Mouse (Mus musculus) midbrain, embryonic 12.5 days (tissue): ENCODE measurements around the gene Xdh. TPM values are rescaled to one million over a fixed set of nuclear protein-coding genes. Genes with fewer than 3 reads are reported as not detected.
A peak's percentile ranks its signal among the peaks of the same experiment; 100 is the strongest.

Experiments
- ATAC-seq: fragments of 200-750 bp; cut with Nextera tagmentation; 2 replicates; pipeline ENCODE4 v1.8.0; 2017; ENCODE audit warnings: low read depth, moderate TSS enrichment, moderate library complexity; ENCODE audit not compliant: low FRiP score
- H3K27ac ChIP-seq: fragments of 300-500 bp; sonication (generic); replicated peaks from 2 replicates; pipeline ENCODE4 v1.5.1; 2016; ENCODE audit warnings: mild to moderate bottlenecking
- H3K27me3 ChIP-seq: fragments of 300-500 bp; sonication (generic); 2 replicates; pipeline ENCODE4 v1.6.1; 2016; ENCODE audit warnings: mild to moderate bottlenecking
- H3K36me3 ChIP-seq: fragments of 300-500 bp; sonication (generic); 2 replicates; pipeline ENCODE4 v1.6.1; 2016
- H3K4me1 ChIP-seq: fragments of 300-500 bp; sonication (generic); 2 replicates; pipeline ENCODE4 v1.6.1; 2016
- H3K4me2 ChIP-seq: fragments of 300-500 bp; sonication (generic); replicated peaks from 2 replicates; pipeline ENCODE4 v1.6.1; 2016; ENCODE audit warnings: mild to moderate bottlenecking, moderate library complexity
- H3K4me3 ChIP-seq: fragments of 300-500 bp; sonication (generic); 2 replicates; pipeline ENCODE4 v1.5.1; 2016; ENCODE audit warnings: mild to moderate bottlenecking
- H3K9ac ChIP-seq: fragments of 300-500 bp; sonication (generic); replicated peaks from 2 replicates; pipeline ENCODE4 v1.6.1; 2016; ENCODE audit warnings: mild to moderate bottlenecking, moderate library complexity
- H3K9me3 ChIP-seq: fragments of 300-500 bp; sonication (generic); 2 replicates; pipeline ENCODE4 v1.6.1; 2016; ENCODE audit warnings: mild to moderate bottlenecking
- WGBS: fragments of 180-500 bp; shearing (Covaris S2); methylation state at CpG from one replicate; pipeline ENCODE4 v1.1.7; 2016; 5-methylcytosine and 5-hydroxymethylcytosine counted together
- polyA plus RNA-seq: library from polyadenylated mRNA; unstranded; fragments of >200 nt; fragmentation: Nextera tagmentation; extraction: Ambion mirVana; gene quantifications from 2 replicates; pipeline ENCODE4 v1.2.1, GENCODE M21; 2016

Xdh gene
- polyA plus RNA-seq, 1 experiment from 2014 or later: 0.19 TPM

- H3K27ac ChIP-seq: no peak overlapping the region
- no peaks in the 10 kb centered on the region for H3K36me3 ChIP-seq
- no peak overlapping the region for H3K4me2 ChIP-seq
- no peaks in the 10 kb centered on the region for H3K27me3 ChIP-seq
- no peak overlapping the region for H3K4me3 ChIP-seq
- no peaks in the 10 kb centered on the region for H3K4me1 ChIP-seq
- ATAC-seq: no peak
- H3K9me3 ChIP-seq: no peaks in the 10 kb centered on the region
- WGBS: 88% methylated on average over 5 of the region's 5 CpGs
- no peak overlapping the region for H3K9ac ChIP-seq
Measured at GRCm38 (mm10) chr17:73894399-73894798, 55.6 kb downstream of the Xdh start.

GRCm38 (mm10) chr17:73893822-73894221 is 56.2 kb downstream of the Xdh start:
- Histone ChIP-seq H3K9ac (no peak overlapping the region), H3K36me3 (no peaks in the 10 kb centered on the region), H3K27ac (no peak overlapping the region), H3K27me3 (no peaks in the 10 kb centered on the region), H3K4me3 (no peak overlapping the region), H3K4me1 (no peaks in the 10 kb centered on the region), H3K9me3 (no peaks in the 10 kb centered on the region), H3K4me2 (no peak overlapping the region)
- WGBS: 87% methylated on average over 4 of the region's 4 CpGs
- no peak for ATAC-seq

- H3K27me3 ChIP-seq: no peaks in the 10 kb centered on the region
- WGBS: 89% methylated on average over 10 of the region's 10 CpGs
- no peak overlapping the region for H3K4me2 ChIP-seq
- no peak overlapping the region for H3K27ac ChIP-seq
- no peaks in the 10 kb centered on the region for H3K4me1 ChIP-seq
- no peaks in the 10 kb centered on the region for H3K36me3 ChIP-seq
- H3K9ac ChIP-seq: no peak overlapping the region
- no peak for ATAC-seq
- H3K4me3 ChIP-seq: no peak overlapping the region
- no peaks in the 10 kb centered on the region for H3K9me3 ChIP-seq
Measured at GRCm38 (mm10) chr17:73893207-73893606, 56.8 kb downstream of the Xdh start.

- no peaks in the 10 kb centered on the region for H3K27me3 ChIP-seq
- no peaks in the 10 kb centered on the region for H3K36me3 ChIP-seq
- no peak overlapping the region for H3K4me3 ChIP-seq
- no peaks in the 10 kb centered on the region for H3K9me3 ChIP-seq
- no peaks in the 10 kb centered on the region for H3K4me1 ChIP-seq
- no peak for ATAC-seq
- 77% methylated on average over 1 of the region's 1 CpGs for WGBS
- H3K9ac ChIP-seq: no peak overlapping the region
- no peak overlapping the region for H3K4me2 ChIP-seq
- H3K27ac ChIP-seq: no peak overlapping the region
Measured at GRCm38 (mm10) chr17:73891590-73891989, 58.4 kb downstream of the Xdh start.

GRCm38 (mm10) chr17:73886071-73886785 is 63.8 kb downstream of the Xdh start:
- WGBS: 92% methylated on average over 25 of the region's 25 CpGs
- H3K27ac ChIP-seq: no peak overlapping the region
- H3K4me2 ChIP-seq: no peak overlapping the region
- ATAC-seq: no peak
- no peaks in the 10 kb centered on the region for H3K4me1 ChIP-seq
- H3K4me3 ChIP-seq: no peak overlapping the region
- no peak overlapping the region for H3K9ac ChIP-seq
- H3K36me3 ChIP-seq: no peaks in the 10 kb centered on the region
- H3K9me3 ChIP-seq: no peaks in the 10 kb centered on the region
- no peaks in the 10 kb centered on the region for H3K27me3 ChIP-seq

- no peak overlapping the region for H3K27ac ChIP-seq
- no peak overlapping the region for H3K4me3 ChIP-seq
- no peak for ATAC-seq
- no peaks in the 10 kb centered on the region for H3K36me3 ChIP-seq
- no peaks in the 10 kb centered on the region for H3K27me3 ChIP-seq
- H3K9me3 ChIP-seq: no peaks in the 10 kb centered on the region
- WGBS: 85% methylated on average over 12 of the region's 12 CpGs
- H3K4me1 ChIP-seq: peaks cover 6% of the 10 kb centered on the region; the same call in 1 of the 2 replicates
- no peak overlapping the region for H3K4me2 ChIP-seq
- H3K9ac ChIP-seq: no peak overlapping the region
Measured at GRCm38 (mm10) chr17:73883332-73883731, 66.7 kb downstream of the Xdh start.

GRCm38 (mm10) chr17:73882194-73882593 is 67.8 kb downstream of the Xdh start:
- no peak overlapping the region for H3K4me3 ChIP-seq
- peak; percentile 78 for ATAC-seq
- no peaks in the 10 kb centered on the region for H3K27me3 ChIP-seq
- H3K4me1 ChIP-seq: peaks cover 6% of the 10 kb centered on the region; the same call in 1 of the 2 replicates
- H3K9me3 ChIP-seq: no peaks in the 10 kb centered on the region
- no peak overlapping the region for H3K4me2 ChIP-seq
- H3K27ac ChIP-seq: no peak overlapping the region
- no peaks in the 10 kb centered on the region for H3K36me3 ChIP-seq
- WGBS: 11% methylated on average over 9 of the region's 9 CpGs
- no peak overlapping the region for H3K9ac ChIP-seq

GRCm38 (mm10) chr17:73881295-73881694 is 68.7 kb downstream of the Xdh start:
- Histone ChIP-seq H3K4me2 (no peak overlapping the region), H3K9ac (no peak overlapping the region), H3K36me3 (no peaks in the 10 kb centered on the region), H3K9me3 (no peaks in the 10 kb centered on the region), H3K4me1 (peaks cover 6% of the 10 kb centered on the region; the same call in 1 of the 2 replicates), H3K4me3 (no peak overlapping the region), H3K27ac (no peak overlapping the region), H3K27me3 (no peaks in the 10 kb centered on the region)
- ATAC-seq: no peak
- WGBS: 82% methylated on average over 6 of the region's 6 CpGs

GRCm38 (mm10) chr17:73880286-73880685 is 69.7 kb downstream of the Xdh start:
- peaks cover 6% of the 10 kb centered on the region; the same call in 1 of the 2 replicates for H3K4me1 ChIP-seq
- 87% methylated on average over 6 of the region's 6 CpGs for WGBS
- no peak overlapping the region for H3K4me2 ChIP-seq
- no peak overlapping the region for H3K27ac ChIP-seq
- H3K4me3 ChIP-seq: no peak overlapping the region
- no peaks in the 10 kb centered on the region for H3K9me3 ChIP-seq
- H3K9ac ChIP-seq: no peak overlapping the region
- no peak for ATAC-seq
- H3K27me3 ChIP-seq: no peaks in the 10 kb centered on the region
- no peaks in the 10 kb centered on the region for H3K36me3 ChIP-seq

GRCm38 (mm10) chr17:73879262-73879916 is 70.6 kb downstream of the Xdh start:
- no peak overlapping the region for H3K27ac ChIP-seq
- no peak overlapping the region for H3K4me3 ChIP-seq
- no peaks in the 10 kb centered on the region for H3K9me3 ChIP-seq
- no peak overlapping the region for H3K4me2 ChIP-seq
- WGBS: 88% methylated on average over 10 of the region's 10 CpGs
- ATAC-seq: peak; percentile 81
- peaks cover 6% of the 10 kb centered on the region; the same call in 1 of the 2 replicates for H3K4me1 ChIP-seq
- no peaks in the 10 kb centered on the region for H3K27me3 ChIP-seq
- no peaks in the 10 kb centered on the region for H3K36me3 ChIP-seq
- H3K9ac ChIP-seq: no peak overlapping the region

- Histone ChIP-seq H3K27ac (no peak overlapping the region), H3K27me3 (no peaks in the 10 kb centered on the region), H3K4me2 (no peak overlapping the region), H3K36me3 (no peaks in the 10 kb centered on the region), H3K9ac (no peak overlapping the region), H3K4me3 (no peak overlapping the region), H3K9me3 (no peaks in the 10 kb centered on the region), H3K4me1 (peaks cover 6% of the 10 kb centered on the region; the same call in 1 of the 2 replicates)
- 87% methylated on average over 7 of the region's 7 CpGs for WGBS
- no peak for ATAC-seq
Measured at GRCm38 (mm10) chr17:73875674-73876073, 74.3 kb downstream of the Xdh start.

- no peak for ATAC-seq
- 87% methylated on average over 4 of the region's 4 CpGs for WGBS
- Histone ChIP-seq H3K4me2 (no peak overlapping the region), H3K4me1 (peaks cover 6% of the 10 kb centered on the region; the same call in 1 of the 2 replicates), H3K4me3 (no peak overlapping the region), H3K9me3 (no peaks in the 10 kb centered on the region), H3K36me3 (no peaks in the 10 kb centered on the region), H3K9ac (no peak overlapping the region), H3K27me3 (no peaks in the 10 kb centered on the region), H3K27ac (no peak overlapping the region)
Measured at GRCm38 (mm10) chr17:73875268-73875667, 74.7 kb downstream of the Xdh start.
